Mouse (Mus musculus) CD4-positive helper T cell, adult 2 months (primary cell): Measurements from ENCODE around the gene Defa2.
"Not testable (repeated sequence)": the region's sequence is repeated elsewhere in the genome, so short reads cannot be mapped to it uniquely, and the experiment has no call there.

Source experiments
- DNase-seq: peaks from one replicate; pipeline ENCODE4 v3.0.0-alpha.2; 2012; ENCODE audit warnings: low read depth, missing footprints, low spot score

The Defa2 gene

DNA sequence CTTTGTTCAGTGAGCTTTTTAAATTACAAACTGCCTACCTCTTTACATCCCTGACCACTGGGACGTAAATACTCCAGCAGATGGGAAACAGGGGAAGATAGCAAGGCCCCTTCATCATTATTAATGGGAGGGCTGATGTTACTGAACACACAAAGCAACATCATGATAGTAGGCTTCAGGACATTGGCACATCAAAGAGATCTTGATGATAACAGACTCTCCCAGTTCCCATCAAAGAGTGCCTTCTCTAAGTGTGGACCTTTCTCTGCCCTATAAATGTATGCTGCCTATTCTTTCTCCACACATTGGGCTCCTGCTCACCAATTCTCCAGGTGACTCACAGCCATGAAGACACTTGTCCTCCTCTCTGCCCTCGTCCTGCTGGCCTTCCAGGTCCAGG, at the start of gene Defa2:
Defa2 (plus strand) TSS at position 301 of the 400 bp plus-strand sequence.
- DNase-seq = not testable (repeated sequence)

DNA sequence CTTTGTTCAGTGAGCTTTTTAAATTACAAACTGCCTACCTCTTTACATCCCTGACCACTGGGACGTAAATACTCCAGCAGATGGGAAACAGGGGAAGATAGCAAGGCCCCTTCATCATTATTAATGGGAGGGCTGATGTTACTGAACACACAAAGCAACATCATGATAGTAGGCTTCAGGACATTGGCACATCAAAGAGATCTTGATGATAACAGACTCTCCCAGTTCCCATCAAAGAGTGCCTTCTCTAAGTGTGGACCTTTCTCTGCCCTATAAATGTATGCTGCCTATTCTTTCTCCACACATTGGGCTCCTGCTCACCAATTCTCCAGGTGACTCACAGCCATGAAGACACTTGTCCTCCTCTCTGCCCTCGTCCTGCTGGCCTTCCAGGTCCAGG, 13.2 kb downstream of the Defa2 start, which contains the start of gene Defa33:
Defa33 (plus strand) TSS at position 301 of the 400 bp plus-strand sequence.
- DNase-seq = not testable (repeated sequence)

DNA sequence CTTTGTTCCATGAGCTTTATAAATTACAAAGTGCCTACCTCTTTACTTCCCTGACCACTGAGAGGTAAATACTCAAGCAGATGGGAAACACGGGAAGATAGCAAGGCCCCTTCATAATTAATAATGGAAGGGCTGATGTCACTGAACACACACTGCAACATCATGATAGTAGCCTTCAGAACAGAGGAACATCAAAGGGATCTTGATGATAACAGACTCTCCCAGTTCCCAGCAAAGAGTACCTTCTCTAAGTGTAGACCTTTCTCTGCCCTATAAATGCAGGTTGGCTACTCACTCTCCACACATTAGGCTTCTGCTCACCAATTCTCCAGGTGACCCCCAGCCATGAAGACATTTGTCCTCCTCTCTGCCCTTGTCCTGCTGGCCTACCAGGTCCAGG, 48.8 kb downstream of the Defa2 start, which contains the start of gene Defa36:
Defa36 (plus strand) TSS at position 301 of the 400 bp plus-strand sequence.
- not testable (repeated sequence) for DNase-seq
